ENCODE assay signal across 31 mouse cellular contexts in the genomic region with DNA sequence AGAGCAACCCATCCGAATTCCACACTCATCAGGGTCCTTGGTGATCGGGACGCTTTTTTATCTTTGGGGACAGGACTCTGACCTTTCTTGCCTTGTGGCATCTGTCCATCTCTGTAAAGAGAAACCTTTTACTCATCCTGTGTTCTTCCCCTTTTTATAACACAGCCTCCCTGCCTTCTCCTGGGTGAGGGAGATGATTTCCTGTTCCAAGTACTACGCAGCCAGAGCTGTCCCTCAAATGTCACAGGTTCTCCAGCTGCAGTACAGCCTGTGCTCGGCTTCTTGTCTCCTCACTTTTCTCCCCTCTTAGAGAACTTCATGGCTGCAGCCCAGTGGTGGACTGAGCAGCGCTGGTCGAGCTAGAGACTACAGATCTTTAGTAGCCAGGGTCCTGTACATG. TPM values are rescaled to one million over a fixed set of nuclear protein-coding genes. Genes with fewer than 3 reads are reported as not detected.
DNase-seq lines count a peak whose midpoint lies in the region; ATAC-seq and TF ChIP-seq lines count a peak whose summit lies in the region.
"Had no signal": no experiment of that assay in that cellular context is flagged by ENCODE, and none has a peak within 500 bp of the region (broad histone marks: within the 10 kb centered on the region; RNA-seq: fewer than 3 reads in every experiment).

No protein-coding gene starts in this region.

- no peak for TF ChIP-seq EP300 in heart, adult 2 months (IDR thresholded peaks at IDR 0.05; ENCODE audit: insufficient read depth, low read depth, low read length)

- peak; percentile 31 to 33 for DNase-seq in heart, adult 18-20 months
- DNase-seq in heart, adult 2 months, result no peak
- DNase-seq in layer of hippocampus, adult 2 months (ENCODE audit: low spot score in 2 of 2), result no peak
- no peak for DNase-seq in layer of hippocampus, adult 9-11 months
- DNase-seq in spleen, postnatal 36 days (ENCODE audit: low spot score in 2 of 2), result no peak
- DNase-seq: adrenal gland, postnatal 36 days; B cell, adult 2 months; cerebellum, adult 9-11 months; gastrocnemius, postnatal 10 days; kidney, postnatal 25 days; liver, embryonic 13.5 days; lung, postnatal 4 days; right cerebral cortex, postnatal 14 days had no signal

- H3K4me3 ChIP-seq in heart, adult 2 months, result no peak overlapping the region
- H3K4me3 ChIP-seq in layer of hippocampus, adult 2 months, result no peak overlapping the region
- H3K4me3 ChIP-seq in embryonic facial prominence, embryonic 13.5 days, result no peak overlapping the region
- H3K4me3 ChIP-seq: erythroblast, embryonic 14.5 days; forebrain, embryonic 13.5 days; hindbrain, embryonic 15.5 days; intestine, embryonic 15.5 days; liver, embryonic 13.5 days; lung, embryonic 15.5 days; midbrain, embryonic 12.5 days had no signal

- peaks cover 5% of the 10 kb centered on the region for H3K4me1 ChIP-seq in heart, adult 2 months (ENCODE audit: control insufficient read depth, insufficient read depth, low read length)
- H3K4me1 ChIP-seq in embryonic facial prominence, embryonic 13.5 days, result peaks cover 28% of the 10 kb centered on the region
- H3K4me1 ChIP-seq: liver, embryonic 13.5 days had no signal

- no peak for TF ChIP-seq CTCF in heart, adult 2 months (IDR thresholded peaks at IDR 0.05)
- TF ChIP-seq CTCF in layer of hippocampus, adult 2 months (conservative IDR thresholded peaks at IDR 0.05), result no peak

- TF ChIP-seq POLR2A in heart, adult 2 months (IDR thresholded peaks at IDR 0.05; ENCODE audit: insufficient read depth, low read depth, low read length), result no peak

- WGBS in heart, adult 2 months, result 42% methylated on average over 7 of the region's 7 CpGs
- 45% methylated on average over 7 of the region's 7 CpGs for WGBS in embryonic facial prominence, embryonic 13.5 days

- H3K79me2 ChIP-seq in heart, adult 2 months (replicated peaks; ENCODE audit: control insufficient read depth, insufficient read depth, low read length), result no peaks in the 10 kb centered on the region

- intact Hi-C loops in heart, adult 2 months (cut with DNase I), result no loop called here

- H3K36me3 ChIP-seq in heart, adult 2 months (ENCODE audit: control insufficient read depth, insufficient read depth, low read length), result no peaks in the 10 kb centered on the region
- H3K36me3 ChIP-seq in embryonic facial prominence, embryonic 13.5 days, result no peaks in the 10 kb centered on the region
- H3K36me3 ChIP-seq: G1E; hindbrain, embryonic 15.5 days; intestine, embryonic 15.5 days; liver, embryonic 13.5 days; lung, embryonic 15.5 days; midbrain, embryonic 12.5 days had no signal

- no peak overlapping the region for H3K9ac ChIP-seq in heart, adult 2 months (ENCODE audit: low read depth, low read length)
- no peak overlapping the region for H3K9ac ChIP-seq in embryonic facial prominence, embryonic 13.5 days
- H3K9ac ChIP-seq: forebrain, embryonic 13.5 days; hindbrain, embryonic 15.5 days; intestine, embryonic 15.5 days; liver, embryonic 13.5 days; lung, embryonic 15.5 days; midbrain, embryonic 12.5 days had no signal

- no peak for ATAC-seq in embryonic facial prominence, embryonic 13.5 days (ENCODE audit: insufficient number of reproducible peaks, insufficient read depth, low FRiP score, low TSS enrichment, low read depth)
- peak; percentile 62 for ATAC-seq in megakaryocyte, adult 5-6 weeks (ENCODE audit: poor library complexity, severe bottlenecking)
- ATAC-seq in inflammation-experienced regulatory T-cells, adult 6 months, result no peak
- ATAC-seq: forebrain, embryonic 13.5 days; intestine, embryonic 15.5 days; Patski had no signal

- no peaks in the 10 kb centered on the region for H3K9me3 ChIP-seq in embryonic facial prominence, embryonic 13.5 days
- H3K9me3 ChIP-seq: forebrain, embryonic 13.5 days; G1E; hindbrain, embryonic 15.5 days; intestine, embryonic 15.5 days; liver, embryonic 13.5 days; lung, embryonic 15.5 days; midbrain, embryonic 12.5 days had no signal

- no peaks in the 10 kb centered on the region for H3K27me3 ChIP-seq in heart, adult 2 months (ENCODE audit: control insufficient read depth, insufficient read depth, low read length)
- H3K27me3 ChIP-seq in embryonic facial prominence, embryonic 13.5 days, result no peaks in the 10 kb centered on the region
- H3K27me3 ChIP-seq: CH12.LX; forebrain, embryonic 13.5 days; hindbrain, embryonic 15.5 days; intestine, embryonic 15.5 days; lung, embryonic 15.5 days had no signal

- peak overlapping the region; percentile 25; the same call in 1 of the 2 replicates for H3K4me2 ChIP-seq in embryonic facial prominence, embryonic 13.5 days
- H3K4me2 ChIP-seq: forebrain, embryonic 13.5 days; hindbrain, embryonic 15.5 days; intestine, embryonic 15.5 days; liver, embryonic 13.5 days; lung, embryonic 15.5 days; midbrain, embryonic 12.5 days had no signal

- no peak overlapping the region for H3K27ac ChIP-seq in heart, adult 2 months
- peak overlapping the region; percentile 62 for H3K27ac ChIP-seq in layer of hippocampus, adult 2 months
- H3K27ac ChIP-seq in embryonic facial prominence, embryonic 13.5 days, result no peak overlapping the region
- H3K27ac ChIP-seq: forebrain, embryonic 13.5 days; hindbrain, embryonic 15.5 days; intestine, embryonic 15.5 days; liver, embryonic 13.5 days; lung, embryonic 15.5 days; midbrain, embryonic 12.5 days had no signal

RNA-seq across cellular contexts. Expression of gene March10, which starts 40.1 kb away (rescaled TPM):
- total RNA-seq in heart, adult 18-20 months (2021), result not detected
- total RNA-seq in heart, adult 2 months (2021), result not detected
- polyA plus RNA-seq in heart, adult 2 months (2012; rRNA removed), result 0.08 and 0.38 TPM in 2 replicates
- under 1 TPM; 0.79 to 0.87 TPM for total RNA-seq in layer of hippocampus, adult 2 months (2021)
- polyA plus RNA-seq in embryonic facial prominence, embryonic 13.5 days (2015; fragmentation: Nextera tagmentation; extraction: Ambion mirVana), result 0.21 TPM in 1 of 2 replicates, not detected in the other
- total RNA-seq in megakaryocyte, adult 5-6 weeks (2015), result not detected in 2 replicates
- total RNA-seq in megakaryocyte, adult 5-6 weeks (2017), result not detected in 2 replicates
- not detected for polyA plus RNA-seq in inflammation-experienced regulatory T-cells, adult 6 months (2017; shearing (Covaris generic))
- total RNA-seq: adrenal gland, adult 18-20 months; adrenal gland, postnatal 36 days; CH12.LX; gastrocnemius, postnatal 10 days; hematopoietic stem cell, adult 5-6 weeks; monocyte, adult 5-6 weeks; neutrophil, adult 5-6 weeks had no signal
- polyA plus RNA-seq: erythroblast, embryonic 14.5 days; forebrain, embryonic 13.5 days; G1E; intestine, embryonic 15.5 days; kidney, embryonic 14.5 days; liver, embryonic 13.5 days; thymus, postnatal 0 days had no signal

Comparison
In these comparisons a context has a peak if more than half of its experiments do, and no peak if none do; other contexts are left out.
1. DNase-seq: peak in heart, adult 18-20 months (2 of 2); none in heart, adult 2 months (0 of 2), layer of hippocampus, adult 2 months (0 of 2), layer of hippocampus, adult 9-11 months (single experiment) and spleen, postnatal 36 days (0 of 2).